Mouse (Mus musculus) liver, postnatal 0 days (tissue): Measurements from ENCODE around the gene Usf1.

Source experiments
- CTCF ChIP-seq: sonication (generic); IDR thresholded peaks from 2 replicates; pipeline ENCODE4 v1.5.1; 2016; ENCODE audit warnings: antibody characterized with exemption, low read depth
- EP300 ChIP-seq: IDR thresholded peaks from 2 replicates; pipeline ENCODE4 v1.6.1; 2016; ENCODE audit warnings: antibody characterized with exemption, low read depth, mild to moderate bottlenecking

DNA sequence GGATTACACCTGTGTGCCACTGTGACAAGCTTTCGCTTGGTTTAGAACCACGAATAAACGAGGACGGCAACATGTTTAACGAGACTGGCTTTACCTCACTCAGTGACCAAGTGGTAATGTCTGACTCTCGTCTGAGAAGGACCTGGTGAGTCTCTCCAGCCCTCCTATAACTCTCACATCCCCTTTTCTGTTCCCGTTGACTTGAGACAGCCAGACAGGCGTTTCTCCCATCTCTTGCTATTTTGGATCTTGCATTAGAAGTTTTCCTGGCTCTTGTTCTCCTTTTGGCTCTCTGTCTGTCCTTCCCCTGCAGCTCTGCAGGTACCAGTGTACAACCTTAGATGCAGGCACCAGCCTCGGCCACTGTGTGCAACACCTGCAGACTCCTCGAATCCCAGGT, 39.9 kb downstream of the Usf1 start:
- TF ChIP-seq CTCF (no peak), EP300 (no peak)
